Mouse (Mus musculus): Measurements from ENCODE around the gene Rbks. TPM values are rescaled to one million over a fixed set of nuclear protein-coding genes. Genes with fewer than 3 reads are reported as not detected.

Gene Rbks
- 4.9 and 5.0 TPM in 2 replicates for polyA plus RNA-seq (2016; fragmentation: Nextera tagmentation; extraction: Ambion mirVana)

GRCm38 (mm10) chr5:31696971-31697643 is at the start of gene Rbks:
Gene Rbks (minus strand): TSS chr5:31697627.
- no peaks in the 10 kb centered on the region for H3K36me3 ChIP-seq
- H3K4me1 ChIP-seq: peaks cover 9% of the 10 kb centered on the region
- 10% methylated on average over 18 of the region's 18 CpGs for WGBS
- no peak for DNase-seq (ENCODE audit: low spot score)
- no peaks in the 10 kb centered on the region for H3K9me3 ChIP-seq (replicated peaks)
- H3K27ac ChIP-seq: peak within 1 kb of the TSS; percentile 92
- peak within 1 kb of the TSS; percentile 78 for H3K4me3 ChIP-seq
- H3K27me3 ChIP-seq (ENCODE audit: low read depth, poor library complexity, severe bottlenecking): no peaks in the 10 kb centered on the region

DNA sequence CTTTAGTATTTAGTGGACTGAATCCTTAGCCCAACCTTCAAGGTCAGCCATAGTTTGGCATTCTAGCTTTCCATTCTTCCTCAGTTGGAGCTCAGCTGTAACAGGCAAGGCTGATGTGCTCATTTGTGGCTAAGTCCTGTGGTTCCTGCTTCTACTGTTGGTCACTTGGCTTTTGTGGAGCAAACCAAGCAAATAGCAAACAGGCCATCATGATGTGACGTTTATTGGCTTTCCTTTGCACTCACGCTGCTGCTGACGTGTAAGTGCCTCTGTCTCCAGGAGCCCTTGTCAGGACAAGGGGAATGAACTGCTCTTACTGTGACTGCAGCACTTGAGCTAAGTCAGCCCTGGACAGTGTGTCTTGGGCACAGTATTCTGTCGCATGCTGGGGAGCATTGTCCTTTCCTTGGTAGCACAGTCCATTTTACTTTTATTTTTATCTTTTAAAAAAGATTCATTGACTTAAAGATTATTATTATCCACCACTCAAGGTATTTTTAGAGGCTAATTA is 45.1 kb upstream of the Rbks start:
- Histone ChIP-seq H3K4me3 (no peak overlapping the region), H3K36me3 (no peaks in the 10 kb centered on the region), H3K9me3 (replicated peaks) (no peaks in the 10 kb centered on the region), H3K27ac (no peak overlapping the region), H3K27me3 (ENCODE audit: low read depth, poor library complexity, severe bottlenecking) (no peaks in the 10 kb centered on the region), H3K4me1 (0 out of 2 replicates have a peak, but pooled peaks cover 2% of the 10 kb centered on the region)
- 53% methylated on average over 4 of the region's 4 CpGs for WGBS
- DNase-seq (ENCODE audit: low spot score): no peak

DNA sequence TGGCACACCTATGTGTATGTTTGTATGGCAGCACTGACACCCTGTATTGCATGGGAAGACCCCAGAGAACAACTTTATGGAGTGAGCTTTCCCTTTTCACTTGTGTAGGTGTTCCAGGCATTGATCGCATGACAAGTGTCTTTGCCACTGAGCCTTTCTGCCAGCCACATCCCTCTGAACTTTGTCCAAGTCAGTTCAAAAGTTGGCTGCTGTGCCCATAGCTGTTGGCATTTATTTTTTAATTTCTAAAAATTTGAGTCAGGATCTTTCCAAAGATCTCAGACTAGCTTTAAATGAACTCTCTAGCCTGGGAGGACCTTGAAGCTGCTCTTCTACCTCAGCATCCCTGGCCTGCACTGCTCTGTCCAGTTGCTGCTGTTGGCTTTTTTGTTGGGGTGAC is 44.5 kb upstream of the Rbks start:
- no peak overlapping the region for H3K4me3 ChIP-seq
- H3K9me3 ChIP-seq (replicated peaks): no peaks in the 10 kb centered on the region
- 98% methylated on average over 1 of the region's 1 CpGs for WGBS
- no peak for DNase-seq (ENCODE audit: low spot score)
- H3K27ac ChIP-seq: no peak overlapping the region
- no peaks in the 10 kb centered on the region for H3K36me3 ChIP-seq
- H3K27me3 ChIP-seq (ENCODE audit: low read depth, poor library complexity, severe bottlenecking): no peaks in the 10 kb centered on the region
- 0 out of 2 replicates have a peak, but pooled peaks cover 2% of the 10 kb centered on the region for H3K4me1 ChIP-seq

GRCm38 (mm10) chr5:31732644-31733338 is 35.4 kb upstream of the Rbks start:
- Histone ChIP-seq H3K27ac (no peak overlapping the region), H3K9me3 (replicated peaks) (no peaks in the 10 kb centered on the region), H3K27me3 (ENCODE audit: low read depth, poor library complexity, severe bottlenecking) (no peaks in the 10 kb centered on the region), H3K4me3 (no peak overlapping the region), H3K36me3 (peaks cover 2% of the 10 kb centered on the region; the same call in 1 of the 2 replicates), H3K4me1 (peaks cover 5% of the 10 kb centered on the region; the same call in 1 of the 2 replicates)
- DNase-seq (ENCODE audit: low spot score): no peak
- 52% methylated on average over 3 of the region's 3 CpGs for whole genome bisulfite sequencing

DNA sequence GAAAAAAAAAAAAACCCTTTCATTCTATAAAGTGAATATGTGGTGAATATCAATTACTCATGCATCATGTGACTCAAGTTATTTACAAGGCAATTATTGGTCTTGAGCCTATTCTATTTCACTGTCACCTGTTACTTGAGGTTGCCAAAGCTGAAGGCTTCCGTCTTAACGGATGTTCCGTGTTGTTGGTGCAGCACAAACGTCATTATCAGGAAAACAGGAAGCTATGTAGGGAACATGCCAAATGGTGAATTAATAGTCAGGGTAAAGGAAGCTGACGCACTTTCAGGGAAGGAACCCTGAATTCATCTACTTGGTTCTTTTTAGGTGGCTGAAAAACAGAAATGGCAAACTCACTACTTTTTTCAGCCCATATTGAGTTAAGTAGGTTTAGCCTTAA is 30.0 kb upstream of the Rbks start:
- WGBS: 90% methylated on average over 5 of the region's 5 CpGs
- H3K36me3 ChIP-seq: no peaks in the 10 kb centered on the region
- H3K9me3 ChIP-seq (replicated peaks): no peaks in the 10 kb centered on the region
- no peaks in the 10 kb centered on the region for H3K27me3 ChIP-seq (ENCODE audit: low read depth, poor library complexity, severe bottlenecking)
- no peak overlapping the region for H3K4me3 ChIP-seq
- no peaks in the 10 kb centered on the region for H3K4me1 ChIP-seq
- no peak for DNase-seq (ENCODE audit: low spot score)
- no peak overlapping the region for H3K27ac ChIP-seq

GRCm38 (mm10) chr5:31725885-31726284 is 28.5 kb upstream of the Rbks start:
- no peaks in the 10 kb centered on the region for H3K27me3 ChIP-seq (ENCODE audit: low read depth, poor library complexity, severe bottlenecking)
- no peaks in the 10 kb centered on the region for H3K36me3 ChIP-seq
- no peak for DNase-seq (ENCODE audit: low spot score)
- no peak overlapping the region for H3K27ac ChIP-seq
- WGBS: 90% methylated on average over 2 of the region's 2 CpGs
- H3K4me1 ChIP-seq: no peaks in the 10 kb centered on the region
- H3K4me3 ChIP-seq: no peak overlapping the region
- H3K9me3 ChIP-seq (replicated peaks): no peaks in the 10 kb centered on the region

DNA sequence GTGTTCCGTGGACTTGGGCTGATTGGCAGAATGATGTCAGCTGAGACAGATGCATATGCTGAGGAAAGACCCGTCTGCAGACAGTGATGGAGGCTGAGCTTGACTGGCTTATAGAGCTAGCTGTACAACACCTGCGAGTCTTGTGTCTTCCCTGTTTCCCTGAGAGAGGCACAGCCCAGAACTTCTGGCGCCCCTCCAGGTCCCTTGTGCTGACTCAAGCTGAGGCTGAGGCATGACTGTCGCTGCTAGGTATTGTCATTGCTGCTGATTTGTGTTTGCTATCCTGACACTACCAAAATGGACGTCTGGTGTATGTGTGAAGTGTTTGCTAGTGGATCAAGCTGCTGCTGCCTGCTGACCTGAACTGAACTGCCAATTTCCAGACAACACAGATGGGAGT is 27.1 kb upstream of the Rbks start:
- Histone ChIP-seq H3K27ac (no peak overlapping the region), H3K4me3 (no peak overlapping the region), H3K4me1 (no peaks in the 10 kb centered on the region), H3K27me3 (ENCODE audit: low read depth, poor library complexity, severe bottlenecking) (no peaks in the 10 kb centered on the region), H3K36me3 (no peaks in the 10 kb centered on the region), H3K9me3 (replicated peaks) (no peaks in the 10 kb centered on the region)
- DNase-seq (ENCODE audit: low spot score): no peak
- WGBS: 79% methylated on average over 6 of the region's 6 CpGs

DNA sequence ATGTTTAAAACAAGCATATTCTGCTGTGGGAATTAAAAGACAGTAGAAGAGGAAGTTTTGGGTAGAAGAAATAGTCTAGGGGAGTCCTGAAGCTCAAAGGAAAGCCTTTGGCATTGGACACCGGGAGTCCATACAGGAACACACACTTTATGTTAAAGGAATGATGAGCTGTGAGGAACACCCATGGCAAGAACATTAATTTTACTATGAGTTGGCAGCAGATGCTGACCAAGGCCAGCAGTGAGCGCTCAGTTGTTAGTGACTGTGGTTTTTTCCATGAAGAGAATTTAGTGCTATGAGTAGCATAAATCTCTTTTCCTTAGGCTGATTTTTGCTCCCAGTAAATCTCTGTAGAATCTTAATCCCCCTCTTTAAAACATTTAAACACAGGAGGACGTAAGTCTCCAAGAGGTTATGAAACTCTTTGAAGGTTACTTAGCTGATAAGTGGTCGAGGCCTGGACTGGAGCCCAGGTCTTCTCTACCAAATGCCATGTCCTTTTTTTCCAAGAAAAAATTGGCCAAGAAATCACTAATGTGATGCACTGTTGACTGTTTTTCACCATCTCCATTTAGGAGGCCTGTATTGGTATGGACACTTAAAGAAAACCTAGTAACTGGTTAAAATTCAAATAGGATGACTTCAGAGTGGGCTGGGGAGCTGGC is 18.2 kb upstream of the Rbks start:
- 78% methylated on average over 4 of the region's 4 CpGs for whole genome bisulfite sequencing
- H3K27me3 ChIP-seq (ENCODE audit: low read depth, poor library complexity, severe bottlenecking): no peaks in the 10 kb centered on the region
- no peak overlapping the region for H3K4me3 ChIP-seq
- H3K27ac ChIP-seq: no peak overlapping the region
- no peaks in the 10 kb centered on the region for H3K4me1 ChIP-seq
- no peaks in the 10 kb centered on the region for H3K9me3 ChIP-seq (replicated peaks)
- no peaks in the 10 kb centered on the region for H3K36me3 ChIP-seq
- DNase-seq (ENCODE audit: low spot score): no peak

- H3K4me3 ChIP-seq: no peak overlapping the region
- 73% methylated on average over 5 of the region's 5 CpGs for WGBS
- no peaks in the 10 kb centered on the region for H3K4me1 ChIP-seq
- H3K9me3 ChIP-seq (replicated peaks): no peaks in the 10 kb centered on the region
- DNase-seq (ENCODE audit: low spot score): no peak
- no peaks in the 10 kb centered on the region for H3K36me3 ChIP-seq
- no peak overlapping the region for H3K27ac ChIP-seq
- no peaks in the 10 kb centered on the region for H3K27me3 ChIP-seq (ENCODE audit: low read depth, poor library complexity, severe bottlenecking)
Measured at GRCm38 (mm10) chr5:31713841-31714264, 16.4 kb upstream of the Rbks start.

GRCm38 (mm10) chr5:31713280-31713711 is 15.9 kb upstream of the Rbks start:
- Histone ChIP-seq H3K9me3 (replicated peaks) (no peaks in the 10 kb centered on the region), H3K27me3 (ENCODE audit: low read depth, poor library complexity, severe bottlenecking) (no peaks in the 10 kb centered on the region), H3K27ac (no peak overlapping the region), H3K4me1 (no peaks in the 10 kb centered on the region), H3K36me3 (no peaks in the 10 kb centered on the region), H3K4me3 (no peak overlapping the region)
- WGBS: 93% methylated on average over 2 of the region's 2 CpGs
- DNase-seq (ENCODE audit: low spot score): no peak

DNA sequence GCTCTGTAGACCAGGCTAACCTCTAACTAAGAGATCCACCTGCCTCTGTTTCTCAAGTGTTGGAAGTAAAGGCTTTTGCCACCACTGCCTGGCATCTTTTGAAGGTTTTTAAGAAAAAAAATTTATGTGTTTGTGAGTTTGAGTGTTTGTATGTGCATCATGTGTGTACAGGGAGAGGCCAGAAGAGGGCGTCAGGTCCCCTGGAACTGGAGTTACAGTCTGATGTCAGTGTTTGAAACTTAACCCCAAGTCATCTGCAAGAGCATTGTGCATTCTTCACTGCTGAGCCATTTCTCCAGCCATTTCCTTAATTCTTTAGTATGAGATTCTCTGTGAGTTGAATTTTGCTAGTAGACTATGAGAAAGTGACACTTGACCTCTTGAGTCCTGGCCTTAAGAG is 12.0 kb upstream of the Rbks start:
- H3K27me3 ChIP-seq (ENCODE audit: low read depth, poor library complexity, severe bottlenecking): no peaks in the 10 kb centered on the region
- DNase-seq (ENCODE audit: low spot score): no peak
- no peaks in the 10 kb centered on the region for H3K4me1 ChIP-seq
- no peak overlapping the region for H3K27ac ChIP-seq
- 0 out of 2 replicates have a peak, but pooled peaks cover 6% of the 10 kb centered on the region for H3K36me3 ChIP-seq
- no peaks in the 10 kb centered on the region for H3K9me3 ChIP-seq (replicated peaks)
- H3K4me3 ChIP-seq: no peak overlapping the region
- 65% methylated on average over 1 of the region's 1 CpGs for WGBS

DNA sequence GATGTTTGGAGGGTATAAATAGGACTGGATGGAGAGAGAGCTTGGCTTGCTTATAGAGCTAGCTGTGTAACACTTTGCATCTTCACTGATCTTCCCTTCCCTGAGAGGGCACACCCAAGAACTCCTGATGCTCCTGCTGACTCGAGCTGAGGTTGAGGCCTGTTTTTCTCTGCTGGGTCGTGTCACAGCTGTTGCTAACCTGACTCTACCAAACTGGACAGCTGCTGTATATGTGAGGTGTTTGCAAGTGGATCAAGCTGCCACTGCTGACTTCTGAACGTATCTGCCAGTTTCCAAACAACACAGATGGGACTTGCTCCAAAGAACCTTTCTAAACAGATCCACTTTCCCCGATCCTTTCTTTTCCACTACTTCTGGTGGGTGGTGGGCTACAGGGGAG is 9.4 kb upstream of the Rbks start:
- Histone ChIP-seq H3K27me3 (ENCODE audit: low read depth, poor library complexity, severe bottlenecking) (no peaks in the 10 kb centered on the region), H3K4me1 (no peaks in the 10 kb centered on the region), H3K4me3 (no peak overlapping the region), H3K27ac (no peak overlapping the region), H3K36me3 (0 out of 2 replicates have a peak, but pooled peaks cover 8% of the 10 kb centered on the region), H3K9me3 (replicated peaks) (no peaks in the 10 kb centered on the region)
- WGBS: 85% methylated on average over 4 of the region's 4 CpGs
- no peak for DNase-seq (ENCODE audit: low spot score)

- no peak overlapping the region for H3K27ac ChIP-seq
- H3K27me3 ChIP-seq (ENCODE audit: low read depth, poor library complexity, severe bottlenecking): no peaks in the 10 kb centered on the region
- no peaks in the 10 kb centered on the region for H3K4me1 ChIP-seq
- no peak overlapping the region for H3K4me3 ChIP-seq
- H3K36me3 ChIP-seq: 0 out of 2 replicates have a peak, but pooled peaks cover 8% of the 10 kb centered on the region
- no peak for DNase-seq (ENCODE audit: low spot score)
- WGBS: 86% methylated on average over 5 of the region's 5 CpGs
- no peaks in the 10 kb centered on the region for H3K9me3 ChIP-seq (replicated peaks)
Measured at GRCm38 (mm10) chr5:31704971-31705370, 7.5 kb upstream of the Rbks start.
